Mouse (Mus musculus) CH12.LX (cell line): ENCODE measurements around the gene Atp5c1.

Source experiments
- CHD1 ChIP-seq: IDR thresholded peaks from 2 replicates; pipeline ENCODE4 v1.6.1; 2012; ENCODE audit warnings: low read depth, low read length, improper control_type of control experiment, inconsistent platforms
- CTCF ChIP-seq, 2 experiments: IDR thresholded peaks in 1 of 2; conservative IDR thresholded peaks in 1 of 2; 2 replicates each; pipeline ENCODE4 v1.5.1; 2011 to 2012; ENCODE audit warnings: low read depth in 2 of 2, low read length in 2 of 2, improper control_type of control experiment in 1 of 2, inconsistent platforms in 1 of 2, mild to moderate bottlenecking in 1 of 2, moderate library complexity in 1 of 2
- EP300 ChIP-seq: IDR thresholded peaks from 2 replicates; pipeline ENCODE4 v1.6.1; 2011; ENCODE audit warnings: low read length, improper control_type of control experiment
- GABPA ChIP-seq: IDR thresholded peaks from 2 replicates; pipeline ENCODE4 v1.6.1; 2012; ENCODE audit warnings: low read depth, low read length, improper control_type of control experiment, inconsistent platforms; ENCODE audit not compliant: insufficient replicate concordance
- POLR2A ChIP-seq: IDR thresholded peaks from 2 replicates; pipeline ENCODE4 v1.6.1; 2011; ENCODE audit warnings: low read depth, mild to moderate bottlenecking, improper control_type of control experiment, low read length
- SIN3A ChIP-seq: IDR thresholded peaks from 2 replicates; pipeline ENCODE4 v1.6.1; 2012; ENCODE audit warnings: low read length, improper control_type of control experiment, inconsistent platforms
- TCF12 ChIP-seq: IDR thresholded peaks from 2 replicates; pipeline ENCODE4 v1.6.1; 2014; ENCODE audit warnings: low read depth, mild to moderate bottlenecking, inconsistent platforms, low read length, improper control_type of control experiment

DNA sequence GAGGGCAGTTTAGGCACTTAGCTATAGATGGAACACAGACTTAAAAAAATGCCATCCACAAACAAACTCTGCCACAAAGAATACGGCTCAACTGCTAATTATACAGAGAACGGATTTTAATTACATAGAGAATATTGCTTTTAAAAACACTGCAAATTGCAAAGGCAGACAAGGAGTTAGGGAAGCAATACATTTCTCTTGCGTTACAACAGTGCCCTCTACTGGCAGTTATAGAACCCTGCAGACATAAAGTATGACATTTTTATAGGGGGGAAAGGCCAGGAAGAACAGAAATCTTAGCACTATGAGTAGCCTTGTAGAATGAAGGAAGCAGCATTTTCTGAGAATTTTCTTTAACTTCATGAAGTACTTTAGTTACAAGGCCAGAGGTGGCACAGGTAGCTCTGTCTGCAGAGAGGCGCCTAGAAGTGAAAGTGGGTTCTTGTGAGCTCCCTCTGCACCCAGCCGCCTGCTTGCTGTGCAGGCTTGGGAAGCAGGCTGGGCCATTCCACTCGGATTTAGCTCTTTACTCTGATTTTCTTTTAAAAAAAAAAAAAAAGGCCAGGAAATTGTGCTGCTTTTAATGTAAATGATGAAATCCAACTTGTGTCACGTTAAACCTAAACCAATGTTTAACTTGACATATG, 69.9 kb downstream of the Atp5c1 start:
- TF ChIP-seq GABPA (no peak), TCF12 (no peak), CTCF (conservative IDR thresholded peaks at IDR 0.05 in 1 of 2, IDR thresholded peaks at IDR 0.05 in 1 of 2; ENCODE audit: low read depth in 2 of 2, low read length in 2 of 2) (peak; percentile 47 to 85; a peak in 3 of 4 replicates), CHD1 (no peak), POLR2A (no peak), EP300 (no peak), SIN3A (no peak)
